Comparison of ENCODE assay signal across 8 mouse cellular contexts in the genomic region with DNA sequence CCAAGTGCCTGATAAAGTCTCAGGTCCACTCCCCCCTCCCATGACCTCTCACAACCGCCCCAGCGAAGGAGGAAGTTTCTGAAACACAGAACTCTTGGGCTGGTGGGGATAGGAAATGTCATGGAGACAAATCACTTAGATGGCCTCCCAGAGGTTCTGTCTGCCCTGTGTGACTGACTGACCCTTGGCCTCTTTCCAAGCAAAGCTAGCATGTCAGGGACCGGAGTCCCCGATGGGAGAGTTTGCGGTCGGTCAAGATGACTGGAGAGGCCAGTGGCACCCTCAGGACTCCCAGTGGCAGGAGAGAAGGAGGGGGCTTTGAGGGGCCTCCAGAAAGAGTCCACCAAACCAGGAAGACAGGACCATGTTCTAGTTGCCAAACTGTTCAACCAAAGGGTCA. TPM values are rescaled to one million over a fixed set of nuclear protein-coding genes. Genes with fewer than 3 reads are reported as not detected.
DNase-seq lines count a peak whose midpoint lies in the region; ATAC-seq and TF ChIP-seq lines count a peak whose summit lies in the region.

No protein-coding gene starts in this region.

- peak overlapping the region; percentile 79 for H3K4me3 ChIP-seq in forebrain, embryonic 15.5 days
- H3K4me3 ChIP-seq in intestine, postnatal 0 days (ENCODE audit: low read depth, low read length) = no peak overlapping the region
- H3K4me3 ChIP-seq in midbrain, embryonic 14.5 days (replicated peaks; ENCODE audit: low read depth, low read length) = peak overlapping the region; percentile 76

- no peaks in the 10 kb centered on the region for H3K9me3 ChIP-seq in forebrain, embryonic 15.5 days
- no peaks in the 10 kb centered on the region for H3K9me3 ChIP-seq in intestine, postnatal 0 days (ENCODE audit: control insufficient read depth)
- H3K9me3 ChIP-seq in midbrain, embryonic 14.5 days (ENCODE audit: control insufficient read depth, low read length) = no peaks in the 10 kb centered on the region

- H3K9ac ChIP-seq in forebrain, embryonic 15.5 days (replicated peaks) = peak overlapping the region; percentile 95
- no peak overlapping the region for H3K9ac ChIP-seq in intestine, postnatal 0 days (ENCODE audit: low read depth, low read length)
- H3K9ac ChIP-seq in midbrain, embryonic 14.5 days (replicated peaks; ENCODE audit: low read length) = peak overlapping the region; percentile 92

- H3K4me1 ChIP-seq in forebrain, embryonic 15.5 days = peaks cover 65% of the 10 kb centered on the region
- H3K4me1 ChIP-seq in intestine, postnatal 0 days (replicated peaks; ENCODE audit: control insufficient read depth, insufficient read depth, low read length) = 0 out of 2 replicates have a peak, but pooled peaks cover 3% of the 10 kb centered on the region
- H3K4me1 ChIP-seq in midbrain, embryonic 14.5 days (ENCODE audit: control insufficient read depth, insufficient read depth, low read length) = peaks cover 67% of the 10 kb centered on the region

- no peak for TF ChIP-seq CTCF in intestine, postnatal 0 days (IDR thresholded peaks at IDR 0.05; ENCODE audit: low read depth)

- DNase-seq in heart, adult 18-20 months = peak; percentile 25 to 33
- no peak for DNase-seq in heart, postnatal 14 days
- DNase-seq in midbrain, embryonic 14.5 days = no peak
- DNase-seq in right cerebral cortex, postnatal 14 days = no peak
- no peak for DNase-seq in frontal cortex, postnatal 36 days (ENCODE audit: low spot score in 2 of 2)
- DNase-seq in lung, postnatal 36 days = no peak

- no peaks in the 10 kb centered on the region for H3K27me3 ChIP-seq in forebrain, embryonic 15.5 days
- H3K27me3 ChIP-seq in intestine, postnatal 0 days (replicated peaks; ENCODE audit: control insufficient read depth, insufficient read depth, low read length) = no peaks in the 10 kb centered on the region; the same call in 1 of the 2 replicates
- H3K27me3 ChIP-seq in midbrain, embryonic 14.5 days (ENCODE audit: control insufficient read depth, insufficient read depth, low read length) = no peaks in the 10 kb centered on the region

- ATAC-seq in forebrain, embryonic 15.5 days (replicated peaks) = no peak
- ATAC-seq in intestine, postnatal 0 days = no peak
- ATAC-seq in midbrain, embryonic 14.5 days (ENCODE audit: low FRiP score, low TSS enrichment) = no peak

- 54% methylated on average over 6 of the region's 6 CpGs for WGBS in forebrain, embryonic 15.5 days
- 30% methylated on average over 6 of the region's 6 CpGs for WGBS in intestine, postnatal 0 days
- WGBS in midbrain, embryonic 14.5 days = 17% methylated on average over 6 of the region's 6 CpGs

- H3K36me3 ChIP-seq in forebrain, embryonic 15.5 days = 0 out of 2 replicates have a peak, but pooled peaks cover 6% of the 10 kb centered on the region
- H3K36me3 ChIP-seq in intestine, postnatal 0 days (ENCODE audit: control insufficient read depth, insufficient read depth) = peaks cover 30% of the 10 kb centered on the region
- peaks cover 44% of the 10 kb centered on the region for H3K36me3 ChIP-seq in midbrain, embryonic 14.5 days (ENCODE audit: control insufficient read depth, insufficient read depth, low read length)

- intact Hi-C loops in heart, postnatal 14 days (cut with DNase I) = no loop called here

- H3K27ac ChIP-seq in forebrain, embryonic 15.5 days (replicated peaks) = peak overlapping the region; percentile 82
- H3K27ac ChIP-seq in intestine, postnatal 0 days (ENCODE audit: low read depth, low read length) = no peak overlapping the region
- H3K27ac ChIP-seq in midbrain, embryonic 14.5 days (replicated peaks; ENCODE audit: low read depth, low read length) = 0 out of 2 replicates have a peak overlapping the region, but pooled peaks have one; percentile 86

- H3K4me2 ChIP-seq in forebrain, embryonic 15.5 days (replicated peaks) = peak overlapping the region; percentile 92
- H3K4me2 ChIP-seq in intestine, postnatal 0 days (replicated peaks; ENCODE audit: low read depth) = peak overlapping the region; percentile 73
- peak overlapping the region; percentile 66 for H3K4me2 ChIP-seq in midbrain, embryonic 14.5 days (ENCODE audit: low read length)

RNA-seq across cellular contexts. Expression of a gene that starts 1.2 kb away (rescaled TPM):
- 100 to 1,000 TPM; 111 to 140 TPM for total RNA-seq in heart, adult 18-20 months (2021)
- total RNA-seq in heart, postnatal 14 days (2021) = 10 to 100 TPM; 60.5 to 70.3 TPM
- 107 and 114 TPM in 2 replicates for polyA plus RNA-seq in forebrain, embryonic 15.5 days (2015; fragmentation: Nextera tagmentation; extraction: Ambion mirVana)
- 4.4 and 4.6 TPM in 2 replicates for polyA plus RNA-seq in intestine, postnatal 0 days (2015; fragmentation: Nextera tagmentation; extraction: Ambion mirVana)
- polyA plus RNA-seq in midbrain, embryonic 14.5 days (2014; fragmentation: Nextera tagmentation; extraction: Ambion mirVana) = 40.7 and 109 TPM in 2 replicates

RNA-seq across cellular contexts. Expression of a gene that starts 9.8 kb away (rescaled TPM):
- total RNA-seq in heart, adult 18-20 months (2021) = under 1 TPM; 0.10 to 0.51 TPM
- total RNA-seq in heart, postnatal 14 days (2021) = under 1 TPM; 0.07 to 0.38 TPM
- 2.7 and 3.1 TPM in 2 replicates for polyA plus RNA-seq in forebrain, embryonic 15.5 days (2015; fragmentation: Nextera tagmentation; extraction: Ambion mirVana)
- 8.0 and 8.7 TPM in 2 replicates for polyA plus RNA-seq in intestine, postnatal 0 days (2015; fragmentation: Nextera tagmentation; extraction: Ambion mirVana)
- 4.8 and 5.7 TPM in 2 replicates for polyA plus RNA-seq in midbrain, embryonic 14.5 days (2014; fragmentation: Nextera tagmentation; extraction: Ambion mirVana)

RNA-seq across cellular contexts. Expression of a gene that starts 21.3 kb away (rescaled TPM):
- 1 to 10 TPM; 5.0 to 5.4 TPM for total RNA-seq in heart, adult 18-20 months (2021)
- total RNA-seq in heart, postnatal 14 days (2021) = 1 to 10 TPM; 4.3 to 6.5 TPM
- polyA plus RNA-seq in forebrain, embryonic 15.5 days (2015; fragmentation: Nextera tagmentation; extraction: Ambion mirVana) = 26.3 and 27.2 TPM in 2 replicates
- polyA plus RNA-seq in intestine, postnatal 0 days (2015; fragmentation: Nextera tagmentation; extraction: Ambion mirVana) = 14.3 and 14.7 TPM in 2 replicates
- polyA plus RNA-seq in midbrain, embryonic 14.5 days (2014; fragmentation: Nextera tagmentation; extraction: Ambion mirVana) = 22.5 and 22.7 TPM in 2 replicates

RNA-seq across cellular contexts. Expression of a gene that starts 21.4 kb away (rescaled TPM):
- 10 to 100 TPM; 15.0 to 15.5 TPM for total RNA-seq in heart, adult 18-20 months (2021)
- total RNA-seq in heart, postnatal 14 days (2021) = 10 to 100 TPM; 22.1 to 27.3 TPM
- polyA plus RNA-seq in forebrain, embryonic 15.5 days (2015; fragmentation: Nextera tagmentation; extraction: Ambion mirVana) = 112 and 115 TPM in 2 replicates
- 48.0 and 49.6 TPM in 2 replicates for polyA plus RNA-seq in intestine, postnatal 0 days (2015; fragmentation: Nextera tagmentation; extraction: Ambion mirVana)
- 66.1 and 69.2 TPM in 2 replicates for polyA plus RNA-seq in midbrain, embryonic 14.5 days (2014; fragmentation: Nextera tagmentation; extraction: Ambion mirVana)

RNA-seq across cellular contexts. Expression of a gene that starts 47.0 kb away (rescaled TPM):
- total RNA-seq in heart, adult 18-20 months (2021) = 10 to 100 TPM; 15.2 to 16.4 TPM
- total RNA-seq in heart, postnatal 14 days (2021) = 10 to 100 TPM; 31.8 to 31.9 TPM
- 22.2 and 25.9 TPM in 2 replicates for polyA plus RNA-seq in forebrain, embryonic 15.5 days (2015; fragmentation: Nextera tagmentation; extraction: Ambion mirVana)
- 5.9 and 7.5 TPM in 2 replicates for polyA plus RNA-seq in intestine, postnatal 0 days (2015; fragmentation: Nextera tagmentation; extraction: Ambion mirVana)
- 46.5 and 46.7 TPM in 2 replicates for polyA plus RNA-seq in midbrain, embryonic 14.5 days (2014; fragmentation: Nextera tagmentation; extraction: Ambion mirVana)

Comparison
In these comparisons a context has a peak if more than half of its experiments do, and no peak if none do; other contexts are left out.
1. DNase-seq: peak in heart, adult 18-20 months (2 of 2); none in heart, postnatal 14 days (0 of 2), midbrain, embryonic 14.5 days (single experiment), right cerebral cortex, postnatal 14 days (single experiment), frontal cortex, postnatal 36 days (0 of 2) and lung, postnatal 36 days (single experiment).
2. Peak in every context shown above with its lines, with median percentiles within 50 percentile points of each other: H3K4me2 ChIP-seq.